Mouse (Mus musculus) hindbrain, embryonic 16.5 days (tissue): Measurements from ENCODE around the gene A2m. TPM values are rescaled to one million over a fixed set of nuclear protein-coding genes. Genes with fewer than 3 reads are reported as not detected.
A peak's percentile ranks its signal among the peaks of the same experiment; 100 is the strongest.

Experiments
- ATAC-seq: fragments of 200-750 bp; cut with Nextera tagmentation; 2 replicates; pipeline ENCODE4 v1.8.0; 2017; ENCODE audit warnings: moderate TSS enrichment, moderate library complexity
- H3K27ac ChIP-seq: fragments of 300-500 bp; sonication (generic); 2 replicates; pipeline ENCODE4 v1.5.1; 2014; ENCODE audit warnings: low read depth, mild to moderate bottlenecking, control low read depth, low read length, moderate library complexity
- H3K27me3 ChIP-seq: fragments of 300-500 bp; sonication (generic); replicated peaks from 2 replicates; pipeline ENCODE4 v1.6.1; 2014; ENCODE audit warnings: low read length; ENCODE audit not compliant: control insufficient read depth, insufficient read depth
- H3K36me3 ChIP-seq: fragments of 300-500 bp; sonication (generic); 2 replicates; pipeline ENCODE4 v1.6.1; 2014; ENCODE audit warnings: mild to moderate bottlenecking, low read length, moderate library complexity, mixed read lengths; ENCODE audit not compliant: control insufficient read depth, insufficient read depth
- H3K4me1 ChIP-seq: fragments of 300-500 bp; sonication (generic); 2 replicates; pipeline ENCODE4 v1.6.1; 2014; ENCODE audit warnings: low read depth, low read length; ENCODE audit not compliant: control insufficient read depth, insufficient read depth
- H3K4me2 ChIP-seq: fragments of 300-500 bp; sonication (generic); 2 replicates; pipeline ENCODE4 v1.6.1; 2014; ENCODE audit warnings: mild to moderate bottlenecking, low read length, control low read depth, moderate library complexity
- H3K4me3 ChIP-seq: fragments of 300-500 bp; sonication (generic); 2 replicates; pipeline ENCODE4 v1.5.1; 2014; ENCODE audit warnings: mild to moderate bottlenecking, low read length, control low read depth, moderate library complexity
- H3K9ac ChIP-seq: fragments of 300-500 bp; sonication (generic); 2 replicates; pipeline ENCODE4 v1.6.1; 2014; ENCODE audit warnings: low read depth, mild to moderate bottlenecking, control low read depth, low read length, moderate library complexity
- H3K9me3 ChIP-seq: fragments of 300-500 bp; sonication (generic); 2 replicates; pipeline ENCODE4 v1.6.1; 2014; ENCODE audit warnings: mild to moderate bottlenecking, low read length, moderate library complexity; ENCODE audit not compliant: control insufficient read depth
- WGBS: fragments of 180-500 bp; shearing (Covaris S2); extraction: QIAGEN DNeasy Blood & Tissue Kit; methylation state at CpG from one replicate; pipeline ENCODE4 v1.1.7; 2014; 5-methylcytosine and 5-hydroxymethylcytosine counted together
- polyA plus RNA-seq: library from polyadenylated mRNA; unstranded; fragments of >200 nt; fragmentation: Nextera tagmentation; extraction: Ambion mirVana; gene quantifications from 2 replicates; pipeline ENCODE4 v1.2.1, GENCODE M21; 2015

Gene A2m
- polyA plus RNA-seq = 15.2 and 15.3 TPM in 2 replicates

DNA sequence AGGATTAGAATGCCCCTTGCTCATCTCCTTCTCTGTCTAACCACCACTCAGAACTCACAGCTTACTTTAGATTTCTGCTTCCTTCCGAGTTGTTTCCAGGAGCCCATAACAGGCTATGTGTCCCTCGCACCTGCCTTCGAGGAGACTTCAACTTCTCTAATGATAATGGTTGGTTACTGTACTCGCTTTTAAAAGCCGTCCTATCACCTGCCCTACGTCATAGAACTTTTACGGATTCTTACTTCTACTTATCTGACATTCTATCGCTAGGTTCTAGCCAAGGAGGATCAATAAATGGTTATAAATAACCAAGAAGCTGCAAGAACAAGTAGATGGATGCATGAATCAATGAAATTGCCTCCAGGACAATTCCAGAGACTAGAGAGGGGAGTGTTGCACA lies at the start of gene A2m:
A2m (plus strand) TSS at position 301 of the 400 bp plus-strand sequence.
- Histone ChIP-seq H3K36me3 (no peaks in the 10 kb centered on the region), H3K4me1 (no peaks in the 10 kb centered on the region), H3K9ac (peak within 1 kb of the TSS; percentile 19; the same call in 1 of the 2 replicates), H3K4me2 (peak within 1 kb of the TSS; percentile 51), H3K27me3 (no peaks in the 10 kb centered on the region), H3K27ac (no peak within 1 kb of the TSS), H3K4me3 (peak within 1 kb of the TSS; percentile 25), H3K9me3 (no peaks in the 10 kb centered on the region)
- 94% methylated on average over 8 of the region's 8 CpGs for WGBS
- ATAC-seq = no peak

DNA sequence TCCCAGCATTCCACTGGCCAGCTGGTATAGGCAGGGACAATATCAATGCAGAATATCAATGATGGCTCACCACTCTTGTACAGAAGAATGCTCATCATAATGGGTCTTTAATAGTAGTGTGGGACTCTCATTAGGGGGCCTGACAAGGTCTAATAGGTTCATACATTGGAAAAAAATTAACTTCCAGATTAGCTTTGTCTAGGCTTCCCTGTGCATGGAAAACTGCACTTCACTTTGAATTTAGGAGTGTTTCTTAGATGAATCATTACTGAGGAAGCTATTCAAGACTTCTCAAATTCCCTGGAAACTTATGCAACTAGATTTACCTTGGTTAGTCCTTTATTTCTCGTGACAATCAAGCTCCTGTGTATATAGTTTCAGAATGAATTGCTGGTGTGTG lies 45.0 kb upstream of the A2m start:
- ATAC-seq = no peak

DNA sequence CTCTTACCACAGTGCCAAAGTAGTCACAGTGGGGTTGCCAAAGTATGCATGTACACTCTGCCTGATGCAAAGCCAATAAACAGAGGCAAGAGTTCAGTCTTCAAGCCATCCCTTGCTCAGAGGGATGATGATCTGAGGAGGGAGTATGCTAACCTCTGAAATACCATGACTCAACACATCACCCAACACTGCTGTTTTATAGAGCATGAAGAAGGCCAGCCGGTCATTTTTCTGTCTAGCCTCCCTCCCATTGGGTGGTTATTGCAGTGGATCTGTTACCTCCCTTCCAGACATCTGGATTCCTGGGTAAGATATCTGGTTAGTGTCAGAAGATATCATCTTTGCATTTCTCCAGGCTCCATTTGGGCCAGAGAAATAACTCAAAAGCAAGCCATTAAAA lies 34.2 kb upstream of the A2m start:
- H3K9me3 ChIP-seq = no peaks in the 10 kb centered on the region
- WGBS = 94% methylated on average over 1 of the region's 1 CpGs

More for the DNA sequence above, 45.0 kb upstream of the A2m start:
- Histone ChIP-seq H3K4me1 (no peaks in the 10 kb centered on the region), H3K27ac (no peak overlapping the region), H3K4me2 (no peak overlapping the region), H3K9me3 (no peaks in the 10 kb centered on the region), H3K9ac (no peak overlapping the region), H3K27me3 (no peaks in the 10 kb centered on the region), H3K36me3 (no peaks in the 10 kb centered on the region), H3K4me3 (no peak overlapping the region)
- 50% methylated on average over 1 of the region's 1 CpGs for WGBS

DNA sequence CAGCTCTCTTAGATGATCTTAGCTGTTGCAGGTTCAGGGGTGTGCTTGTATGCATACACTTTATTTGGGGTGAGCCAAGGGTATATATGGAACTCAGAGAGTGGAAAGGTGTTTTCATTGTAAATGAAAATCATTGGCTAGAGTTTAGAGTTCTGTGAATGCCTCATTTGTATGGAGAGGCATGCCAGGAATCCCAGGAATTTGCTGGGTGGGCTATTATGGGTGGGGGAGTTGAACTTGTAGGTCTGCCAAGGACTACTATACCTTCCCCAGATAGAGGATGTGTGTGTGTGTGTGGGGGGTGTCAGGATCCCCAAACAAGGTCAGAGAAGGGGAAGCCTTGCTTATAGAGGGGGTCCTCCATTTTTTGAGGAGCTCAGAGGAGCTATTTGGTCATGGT lies 27.3 kb upstream of the A2m start:
- no peaks in the 10 kb centered on the region for H3K9me3 ChIP-seq
- H3K36me3 ChIP-seq = no peaks in the 10 kb centered on the region
- H3K27ac ChIP-seq = no peak overlapping the region
- H3K4me1 ChIP-seq = no peaks in the 10 kb centered on the region
- no peak overlapping the region for H3K4me3 ChIP-seq
- no peak for ATAC-seq
- no peak overlapping the region for H3K4me2 ChIP-seq
- no peaks in the 10 kb centered on the region for H3K27me3 ChIP-seq
- H3K9ac ChIP-seq = no peak overlapping the region

More for the DNA sequence above, 34.2 kb upstream of the A2m start:
- no peak for ATAC-seq
- Histone ChIP-seq H3K4me2 (no peak overlapping the region), H3K27me3 (no peaks in the 10 kb centered on the region), H3K9ac (no peak overlapping the region), H3K4me1 (no peaks in the 10 kb centered on the region), H3K36me3 (no peaks in the 10 kb centered on the region), H3K27ac (no peak overlapping the region), H3K4me3 (no peak overlapping the region)

DNA sequence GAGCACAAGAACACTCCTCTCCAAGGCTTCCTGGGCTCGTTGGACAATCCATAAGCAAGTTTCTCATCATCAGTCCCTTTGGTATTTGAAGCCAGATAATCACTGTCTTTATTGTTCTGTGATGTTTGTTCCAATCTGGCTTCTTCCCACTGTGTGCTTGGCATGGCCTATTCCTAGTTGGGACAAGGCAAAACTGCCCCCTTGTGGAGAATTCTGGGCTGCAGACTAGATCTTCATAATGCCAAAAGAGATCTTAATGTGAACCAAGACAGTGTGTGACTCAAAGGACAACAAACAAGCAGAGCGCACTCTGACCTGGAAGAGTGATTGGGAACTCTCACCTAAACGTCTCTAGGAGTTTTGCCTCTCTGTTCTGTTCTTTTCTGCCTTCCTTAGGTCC lies 23.4 kb upstream of the A2m start:
- no peaks in the 10 kb centered on the region for H3K36me3 ChIP-seq
- 37% methylated on average over 3 of the region's 3 CpGs for WGBS
- no peak overlapping the region for H3K9ac ChIP-seq
- H3K4me1 ChIP-seq = no peaks in the 10 kb centered on the region
- no peaks in the 10 kb centered on the region for H3K27me3 ChIP-seq
- no peak overlapping the region for H3K4me3 ChIP-seq
- no peak overlapping the region for H3K4me2 ChIP-seq
- no peak overlapping the region for H3K27ac ChIP-seq
- no peaks in the 10 kb centered on the region for H3K9me3 ChIP-seq
- no peak for ATAC-seq

DNA sequence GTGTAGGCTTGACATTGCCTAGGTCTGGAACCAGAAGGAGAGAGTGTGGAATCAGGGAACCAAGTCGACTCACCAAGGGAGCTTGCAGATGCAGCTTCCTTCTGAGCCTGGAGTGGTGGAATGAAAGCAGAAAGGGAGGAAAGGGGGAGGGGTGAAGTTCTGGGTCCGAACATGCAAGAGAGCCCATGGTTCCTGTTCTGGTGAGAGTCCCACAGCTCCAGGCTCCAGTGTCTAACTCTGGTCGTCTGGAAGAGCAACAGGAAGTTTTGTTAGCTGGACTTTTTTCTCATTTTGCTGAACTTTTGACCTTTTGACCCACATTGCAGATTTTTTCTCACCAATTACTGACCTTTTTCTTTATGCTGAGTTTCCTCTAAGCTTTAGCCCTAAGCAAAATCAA lies 17.7 kb upstream of the A2m start:
- no peak for ATAC-seq
- no peak overlapping the region for H3K27ac ChIP-seq
- no peaks in the 10 kb centered on the region for H3K36me3 ChIP-seq
- H3K4me3 ChIP-seq = no peak overlapping the region
- H3K4me2 ChIP-seq = no peak overlapping the region
- no peak overlapping the region for H3K9ac ChIP-seq
- H3K9me3 ChIP-seq = no peaks in the 10 kb centered on the region
- H3K27me3 ChIP-seq = no peaks in the 10 kb centered on the region
- H3K4me1 ChIP-seq = no peaks in the 10 kb centered on the region
- WGBS = 39% methylated on average over 3 of the region's 3 CpGs

DNA sequence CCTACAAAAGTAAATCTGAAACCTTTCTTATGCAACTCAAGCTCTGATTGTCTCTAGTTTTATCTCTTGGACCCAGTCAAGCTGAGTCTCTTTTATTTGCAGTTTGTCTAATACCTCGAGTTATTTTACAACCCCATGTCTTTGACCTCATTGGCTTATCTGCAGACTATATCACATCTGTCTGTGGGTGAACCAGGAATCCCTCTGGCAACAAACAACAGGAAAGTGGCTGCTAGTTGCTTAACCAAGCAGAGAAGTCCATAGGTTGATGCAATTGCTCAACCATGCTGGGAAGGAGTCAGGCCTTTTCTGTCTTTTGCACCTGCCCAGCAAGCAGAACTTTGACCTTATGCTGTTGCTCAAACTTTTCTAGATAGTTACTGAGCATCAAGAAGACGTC lies 12.7 kb upstream of the A2m start:
- H3K4me2 ChIP-seq = no peak overlapping the region
- H3K27ac ChIP-seq = no peak overlapping the region
- 74% methylated on average over 2 of the region's 2 CpGs for WGBS
- H3K4me3 ChIP-seq = no peak overlapping the region
- no peaks in the 10 kb centered on the region for H3K4me1 ChIP-seq
- no peak for ATAC-seq
- no peaks in the 10 kb centered on the region for H3K9me3 ChIP-seq
- H3K9ac ChIP-seq = no peak overlapping the region
- no peaks in the 10 kb centered on the region for H3K27me3 ChIP-seq
- no peaks in the 10 kb centered on the region for H3K36me3 ChIP-seq

DNA sequence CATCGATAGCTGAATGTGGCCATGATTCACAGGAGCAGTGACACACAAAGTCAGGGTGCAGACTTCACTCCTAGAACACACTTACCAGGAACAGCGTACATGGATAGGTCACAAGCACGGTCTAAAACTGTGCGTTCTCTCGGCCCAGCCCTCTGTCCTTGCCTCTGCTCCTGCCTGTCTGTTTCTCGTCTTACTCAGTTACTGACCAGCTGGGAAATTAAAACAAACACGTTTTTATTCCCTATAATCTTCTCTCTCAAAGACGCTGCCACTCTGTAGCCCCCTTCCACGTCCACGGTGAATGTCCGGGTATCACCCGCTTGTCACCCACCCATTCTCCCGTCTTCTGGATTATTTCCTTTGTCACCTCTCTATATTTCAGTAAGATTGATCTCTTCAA lies 656 bp upstream of the A2m start:
- no peaks in the 10 kb centered on the region for H3K27me3 ChIP-seq
- WGBS = 84% methylated on average over 13 of the region's 13 CpGs
- H3K9me3 ChIP-seq = no peaks in the 10 kb centered on the region
- H3K4me1 ChIP-seq = no peaks in the 10 kb centered on the region
- no peak overlapping the region for H3K4me2 ChIP-seq
- no peak overlapping the region for H3K27ac ChIP-seq
- no peaks in the 10 kb centered on the region for H3K36me3 ChIP-seq
- H3K4me3 ChIP-seq = no peak overlapping the region
- H3K9ac ChIP-seq = no peak overlapping the region
- no peak for ATAC-seq

DNA sequence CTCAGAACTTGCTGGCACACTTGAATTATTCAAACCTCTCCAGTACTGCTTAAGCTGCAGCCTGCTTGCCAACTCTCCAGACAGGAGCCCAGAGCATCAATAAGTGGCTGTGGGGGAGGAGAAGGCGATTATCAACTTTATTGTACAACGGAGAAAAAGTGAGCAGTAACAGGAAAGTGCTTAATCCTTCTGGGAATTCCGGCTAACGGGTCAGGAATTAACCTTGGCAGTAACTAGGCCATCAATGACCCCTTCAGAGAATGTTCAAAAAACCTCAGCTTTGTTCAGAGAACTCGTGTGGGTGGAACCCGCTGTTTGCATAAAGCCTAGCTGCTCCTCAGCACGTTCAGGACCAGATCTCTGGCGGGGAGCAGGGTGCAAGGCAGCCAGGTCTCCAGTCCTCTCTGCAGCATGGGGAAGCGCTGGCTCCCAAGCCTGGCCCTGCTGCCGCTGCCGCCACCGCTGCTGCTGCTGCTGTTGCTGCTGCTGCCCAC lies 749 bp downstream of the A2m start:
- ATAC-seq = peak; percentile 84
- WGBS = 8% methylated on average over 12 of the region's 12 CpGs
- Histone ChIP-seq H3K4me1 (no peaks in the 10 kb centered on the region), H3K36me3 (no peaks in the 10 kb centered on the region), H3K27ac (no peak overlapping the region), H3K9ac (peak overlapping the region; percentile 19; the same call in 1 of the 2 replicates), H3K4me3 (peak overlapping the region; percentile 25), H3K4me2 (peak overlapping the region; percentile 51), H3K27me3 (no peaks in the 10 kb centered on the region), H3K9me3 (no peaks in the 10 kb centered on the region)

DNA sequence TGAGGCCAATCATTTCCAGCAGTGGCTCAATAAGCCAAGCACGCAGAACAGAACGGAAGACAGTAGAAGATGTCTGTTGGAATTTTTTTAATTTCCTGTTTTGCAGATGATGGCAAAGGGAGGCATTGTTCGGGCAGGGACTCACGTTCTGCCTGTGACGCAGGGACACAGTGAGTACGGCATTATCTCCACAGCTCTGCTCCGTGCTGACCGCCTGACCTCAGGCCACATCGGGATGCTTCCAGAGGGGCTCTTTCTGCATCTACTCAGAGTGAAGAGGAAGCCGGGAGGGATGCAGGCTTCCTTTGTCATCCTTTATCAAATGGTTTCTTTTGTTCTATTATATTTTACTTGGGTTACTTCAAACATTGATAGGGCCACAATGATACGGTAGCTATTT lies 13.3 kb downstream of the A2m start:
- Histone ChIP-seq H3K27me3 (no peaks in the 10 kb centered on the region), H3K36me3 (no peaks in the 10 kb centered on the region), H3K9me3 (no peaks in the 10 kb centered on the region), H3K4me2 (no peak overlapping the region), H3K4me3 (no peak overlapping the region), H3K4me1 (no peaks in the 10 kb centered on the region), H3K27ac (no peak overlapping the region), H3K9ac (no peak overlapping the region)
- ATAC-seq = no peak
- 67% methylated on average over 11 of the region's 11 CpGs for WGBS
